Mouse (Mus musculus): ENCODE measurements around the gene 4930402H24Rik. TPM values are rescaled to one million over a fixed set of nuclear protein-coding genes. Genes with fewer than 3 reads are reported as not detected.
A peak's percentile ranks its signal among the peaks of the same experiment; 100 is the strongest.

The 4930402H24Rik gene
- polyA plus RNA-seq, 1 experiment from 2014 or later = 43.1 TPM

DNA sequence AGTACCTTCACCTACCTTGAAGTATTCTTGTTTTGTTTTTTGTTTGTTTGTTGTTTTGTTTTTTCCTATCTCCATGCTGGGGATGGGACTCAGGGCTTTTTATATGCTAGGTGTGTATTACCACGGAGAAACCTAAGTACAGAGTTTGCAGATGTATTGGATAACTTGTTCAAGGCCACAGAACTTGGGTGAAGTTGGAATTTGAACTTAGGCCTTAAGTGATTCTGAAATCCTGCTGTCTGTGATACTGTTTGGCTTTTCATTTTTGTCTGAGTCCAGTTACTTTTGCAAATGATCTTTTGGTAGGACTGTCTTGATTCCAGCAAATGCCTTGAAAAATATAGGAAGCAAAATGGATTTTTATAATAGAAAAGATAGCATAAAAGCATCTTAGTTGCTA, 5.5 kb upstream of the 4930402H24Rik start:
- Histone ChIP-seq H3K36me3 (no peaks in the 10 kb centered on the region), H3K4me2 (replicated peaks) (no peak overlapping the region), H3K27ac (no peak overlapping the region), H3K4me3 (no peak overlapping the region), H3K27me3 (no peaks in the 10 kb centered on the region), H3K4me1 (peaks cover 26% of the 10 kb centered on the region), H3K9ac (no peak overlapping the region), H3K9me3 (no peaks in the 10 kb centered on the region)
- no peak for ATAC-seq (ENCODE audit: low FRiP score, low read depth)
- 81% methylated on average over 1 of the region's 1 CpGs for whole genome bisulfite sequencing

DNA sequence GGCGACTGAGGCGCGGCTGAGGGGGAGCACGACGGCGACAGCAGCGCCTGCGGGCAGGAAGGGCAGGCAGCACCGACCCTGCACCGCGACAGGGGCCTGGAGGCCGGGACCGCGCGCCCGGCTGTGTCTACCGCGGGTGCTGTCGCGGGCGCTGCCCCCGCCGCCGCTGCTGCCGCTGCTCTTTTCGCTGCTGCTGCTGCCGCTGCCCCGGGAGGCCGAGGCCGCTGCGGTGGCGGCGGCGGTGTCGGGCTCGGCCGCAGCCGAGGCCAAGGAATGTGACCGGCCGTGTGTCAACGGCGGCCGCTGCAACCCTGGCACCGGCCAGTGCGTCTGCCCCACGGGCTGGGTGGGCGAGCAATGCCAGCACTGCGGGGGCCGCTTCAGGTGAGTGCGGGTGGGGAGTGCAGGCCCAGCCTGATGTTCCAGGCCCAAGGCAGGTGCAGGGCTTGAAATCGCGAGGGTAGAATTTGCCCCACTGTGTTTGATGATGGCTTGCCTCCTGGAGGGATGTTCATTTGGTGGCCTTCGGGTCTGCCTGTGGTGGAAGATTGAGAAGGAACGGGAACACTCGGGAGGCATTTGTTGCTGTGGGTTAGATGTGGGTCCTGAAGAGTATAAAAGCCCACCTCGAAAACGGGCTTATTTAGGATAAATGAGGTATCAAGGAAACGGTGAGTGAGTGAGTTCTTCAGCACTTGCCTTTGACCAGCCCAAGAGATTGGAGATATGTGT, 544 bp upstream of the 4930402H24Rik start:
- H3K4me2 ChIP-seq (replicated peaks) = peak overlapping the region; percentile 89
- no peak; the same call in 1 of the 2 replicates for ATAC-seq (ENCODE audit: low FRiP score, low read depth)
- 0 out of 2 replicates have a peak, but pooled peaks cover 7% of the 10 kb centered on the region for H3K36me3 ChIP-seq
- peak overlapping the region; percentile 100 for H3K4me3 ChIP-seq
- H3K9me3 ChIP-seq = no peaks in the 10 kb centered on the region
- WGBS = under 1% methylated on average over 57 of the region's 58 CpGs
- H3K27me3 ChIP-seq = no peaks in the 10 kb centered on the region
- H3K9ac ChIP-seq = peak overlapping the region; percentile 96
- peaks cover 20% of the 10 kb centered on the region for H3K4me1 ChIP-seq
- H3K27ac ChIP-seq = peak overlapping the region; percentile 72; the same call in 1 of the 2 replicates

DNA sequence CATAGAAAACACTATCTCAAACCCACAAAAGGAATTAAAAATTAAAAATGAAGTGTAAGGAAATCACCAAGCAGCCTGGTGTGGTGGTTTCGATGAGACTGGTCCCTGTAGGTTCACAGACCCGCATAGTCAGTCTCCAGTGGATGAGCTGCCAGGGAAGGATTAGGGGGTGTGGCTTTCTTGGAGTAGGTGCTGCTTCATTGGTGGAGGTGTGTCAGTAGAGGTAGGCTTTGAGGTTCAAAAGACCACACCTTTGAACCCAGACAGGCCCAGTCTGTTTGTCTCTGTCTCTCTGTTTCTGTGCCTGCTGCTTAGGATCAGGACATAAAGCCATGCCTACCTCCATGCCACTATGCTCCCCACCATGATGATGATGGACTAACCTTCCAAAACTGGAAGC, 7.4 kb downstream of the 4930402H24Rik start:
- Histone ChIP-seq H3K4me2 (replicated peaks) (no peak overlapping the region), H3K27me3 (no peaks in the 10 kb centered on the region), H3K36me3 (0 out of 2 replicates have a peak, but pooled peaks cover 7% of the 10 kb centered on the region), H3K9me3 (no peaks in the 10 kb centered on the region), H3K4me1 (no peaks in the 10 kb centered on the region), H3K9ac (no peak overlapping the region), H3K27ac (no peak overlapping the region), H3K4me3 (no peak overlapping the region)
- ATAC-seq (ENCODE audit: low FRiP score, low read depth) = no peak
- WGBS = 81% methylated on average over 2 of the region's 2 CpGs

DNA sequence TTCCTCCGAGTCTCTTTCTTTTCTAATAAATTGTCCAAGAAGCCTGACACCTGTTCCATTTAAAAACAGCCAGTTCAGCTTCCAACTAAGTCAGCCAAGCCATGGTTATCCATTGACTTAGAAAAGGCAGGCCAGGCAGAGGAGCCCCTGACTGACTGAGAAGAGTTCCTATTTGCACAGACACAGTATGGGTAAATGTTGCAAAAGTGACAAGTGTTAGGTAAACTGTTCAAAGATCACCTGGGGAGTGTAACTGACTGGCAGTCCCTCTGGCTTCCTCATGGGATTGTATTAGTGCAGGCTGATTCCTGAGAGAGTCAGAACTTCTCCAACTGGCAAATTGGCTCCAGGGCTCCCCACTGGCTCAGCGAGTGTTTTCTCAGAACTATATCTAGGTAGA, 8.3 kb downstream of the 4930402H24Rik start:
- no peaks in the 10 kb centered on the region for H3K4me1 ChIP-seq
- H3K36me3 ChIP-seq = no peaks in the 10 kb centered on the region; the same call in 1 of the 2 replicates
- no peak overlapping the region for H3K9ac ChIP-seq
- no peak for ATAC-seq (ENCODE audit: low FRiP score, low read depth)
- H3K4me2 ChIP-seq (replicated peaks) = no peak overlapping the region
- no peak overlapping the region for H3K4me3 ChIP-seq
- no peak overlapping the region for H3K27ac ChIP-seq
- WGBS = 73% methylated on average over 2 of the region's 2 CpGs
- no peaks in the 10 kb centered on the region for H3K9me3 ChIP-seq
- H3K27me3 ChIP-seq = no peaks in the 10 kb centered on the region

DNA sequence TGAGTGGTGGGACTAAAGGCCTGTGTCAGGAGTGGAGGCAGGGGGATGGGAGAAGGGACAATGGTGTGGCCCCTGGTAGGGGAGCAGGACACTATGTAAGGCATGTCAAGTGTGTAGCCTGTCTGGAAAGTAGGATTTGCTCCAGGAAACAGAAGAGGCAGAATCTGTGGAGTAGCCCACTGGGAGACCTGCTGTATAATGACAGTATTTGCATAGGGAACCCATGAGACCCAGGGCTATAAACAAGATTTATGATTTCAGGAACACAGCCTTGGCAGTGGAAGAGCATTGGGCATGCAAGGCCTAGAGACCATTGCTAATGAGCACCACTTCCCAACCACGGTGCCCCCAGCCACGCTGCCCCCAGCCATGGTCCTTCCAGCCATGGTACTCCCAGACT, 9.3 kb downstream of the 4930402H24Rik start:
- ATAC-seq (ENCODE audit: low FRiP score, low read depth) = no peak
- Histone ChIP-seq H3K9ac (no peak overlapping the region), H3K36me3 (peaks cover 3% of the 10 kb centered on the region), H3K4me2 (replicated peaks) (no peak overlapping the region), H3K27me3 (no peaks in the 10 kb centered on the region), H3K27ac (no peak overlapping the region), H3K9me3 (no peaks in the 10 kb centered on the region), H3K4me1 (no peaks in the 10 kb centered on the region), H3K4me3 (no peak overlapping the region)
- 74% methylated on average over 2 of the region's 2 CpGs for WGBS

DNA sequence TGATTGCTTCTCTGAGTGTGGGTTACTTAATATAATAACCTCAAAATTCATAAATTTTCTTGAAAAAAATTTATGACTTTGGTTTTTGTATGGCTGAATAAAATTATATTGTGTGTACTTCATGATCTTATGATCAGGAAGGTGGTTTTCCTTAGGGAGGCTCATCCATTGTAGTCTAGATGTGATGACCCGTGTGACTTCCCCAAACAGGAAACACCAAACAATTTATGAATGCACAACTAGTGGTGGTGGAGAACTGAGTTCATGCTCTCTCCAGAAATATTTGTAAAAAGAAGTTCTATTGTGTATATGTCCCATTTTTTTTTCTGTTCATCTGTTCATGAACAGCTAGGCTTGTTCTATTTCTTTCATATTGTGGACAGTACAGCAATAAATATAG, 18.8 kb downstream of the 4930402H24Rik start:
- WGBS = 85% methylated on average over 1 of the region's 1 CpGs
- Histone ChIP-seq H3K4me1 (no peaks in the 10 kb centered on the region), H3K9ac (no peak overlapping the region), H3K36me3 (peaks cover 15% of the 10 kb centered on the region), H3K9me3 (no peaks in the 10 kb centered on the region), H3K4me3 (no peak overlapping the region), H3K27me3 (no peaks in the 10 kb centered on the region), H3K4me2 (replicated peaks) (no peak overlapping the region), H3K27ac (no peak overlapping the region)
- no peak for ATAC-seq (ENCODE audit: low FRiP score, low read depth)

DNA sequence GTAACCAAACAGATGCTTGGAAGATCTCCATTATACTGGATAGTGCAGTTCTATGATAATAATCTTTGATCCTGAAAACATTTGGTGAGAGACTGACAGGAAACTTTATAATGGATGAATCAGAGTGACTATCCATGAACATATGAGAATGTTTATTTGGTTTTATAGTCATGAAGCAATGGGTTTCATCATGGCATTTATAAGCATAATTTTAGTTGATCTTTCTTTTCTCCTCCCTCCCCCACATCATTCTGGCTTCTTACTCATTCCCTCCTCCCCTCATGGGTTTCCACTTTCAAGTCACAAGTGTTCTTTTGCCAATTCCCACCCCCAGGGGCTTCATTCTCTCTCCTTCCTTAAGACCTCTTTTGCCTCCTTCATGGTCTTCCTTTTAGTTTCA, 19.2 kb downstream of the 4930402H24Rik start:
- Histone ChIP-seq H3K27ac (no peak overlapping the region), H3K27me3 (no peaks in the 10 kb centered on the region), H3K4me2 (replicated peaks) (no peak overlapping the region), H3K9ac (no peak overlapping the region), H3K9me3 (no peaks in the 10 kb centered on the region), H3K4me1 (no peaks in the 10 kb centered on the region), H3K36me3 (peaks cover 12% of the 10 kb centered on the region), H3K4me3 (no peak overlapping the region)
- no peak for ATAC-seq (ENCODE audit: low FRiP score, low read depth)

DNA sequence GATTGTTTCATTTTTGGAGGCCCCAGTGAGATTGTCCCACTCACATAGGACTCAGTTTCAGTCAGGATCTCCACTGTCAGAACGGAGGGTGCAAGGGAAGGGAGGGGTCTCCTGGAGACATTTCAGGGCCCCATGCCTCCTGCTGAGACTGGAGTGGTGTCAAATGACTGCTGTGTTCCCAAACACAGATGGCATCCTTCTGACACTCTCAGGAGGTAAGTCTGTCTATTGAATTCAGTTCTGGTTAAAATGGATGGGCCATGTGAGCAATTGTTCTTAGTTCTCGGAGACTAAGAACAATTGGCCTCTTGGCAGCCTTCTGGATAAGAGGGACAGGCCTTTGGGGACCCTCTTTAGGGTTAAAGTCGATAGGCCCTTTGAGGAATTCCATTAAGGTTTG, 28.8 kb downstream of the 4930402H24Rik start:
- Histone ChIP-seq H3K9ac (no peak overlapping the region), H3K4me1 (no peaks in the 10 kb centered on the region), H3K27ac (no peak overlapping the region), H3K36me3 (peaks cover 17% of the 10 kb centered on the region), H3K4me3 (no peak overlapping the region), H3K4me2 (replicated peaks) (no peak overlapping the region), H3K27me3 (no peaks in the 10 kb centered on the region), H3K9me3 (no peaks in the 10 kb centered on the region)
- ATAC-seq (ENCODE audit: low FRiP score, low read depth) = no peak
- 65% methylated on average over 3 of the region's 3 CpGs for WGBS

DNA sequence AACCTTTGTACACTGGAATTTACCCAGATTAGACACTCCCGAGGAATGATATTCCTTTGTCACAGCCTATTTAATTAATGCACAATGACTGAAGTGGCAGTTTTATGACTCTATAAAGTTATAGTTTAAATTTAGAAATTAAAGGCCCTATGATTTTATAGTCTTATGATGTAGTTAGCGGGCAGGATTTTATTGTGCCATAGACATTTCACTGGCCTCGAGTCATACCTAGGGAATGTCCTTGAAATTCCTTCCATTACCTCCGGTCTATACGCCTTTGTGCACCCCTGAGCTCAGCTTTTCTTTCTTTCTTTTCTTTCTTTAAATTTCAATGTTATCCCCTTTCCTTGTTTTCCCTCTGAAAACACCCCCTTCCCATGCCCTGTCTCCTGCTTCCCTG, 35.3 kb downstream of the 4930402H24Rik start:
- Histone ChIP-seq H3K27me3 (no peaks in the 10 kb centered on the region), H3K4me2 (replicated peaks) (no peak overlapping the region), H3K9me3 (no peaks in the 10 kb centered on the region; the same call in 1 of the 2 replicates), H3K27ac (no peak overlapping the region), H3K9ac (no peak overlapping the region), H3K4me1 (no peaks in the 10 kb centered on the region), H3K36me3 (peaks cover 5% of the 10 kb centered on the region; the same call in 1 of the 2 replicates), H3K4me3 (no peak overlapping the region)
- ATAC-seq (ENCODE audit: low FRiP score, low read depth) = no peak
- 63% methylated on average over 5 of the region's 5 CpGs for WGBS

DNA sequence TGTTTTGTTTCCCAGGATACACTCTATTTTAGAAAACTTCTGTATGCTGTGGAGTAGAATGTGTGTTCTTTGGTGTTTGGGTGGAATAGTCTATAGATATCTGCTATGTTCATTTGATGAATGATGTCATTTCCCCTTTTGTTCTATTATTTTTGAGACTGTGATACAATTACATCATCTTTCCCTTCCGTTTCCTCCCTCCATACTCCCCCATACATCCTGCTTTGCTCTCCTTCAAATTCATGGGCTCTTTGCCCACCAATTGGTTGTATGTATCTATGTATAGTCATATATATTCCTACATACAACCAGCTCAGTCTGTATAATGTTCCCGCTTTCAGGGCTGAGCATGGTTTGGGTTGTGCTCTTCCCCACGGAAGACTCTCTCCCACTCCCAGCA, 44.1 kb downstream of the 4930402H24Rik start:
- WGBS = 84% methylated on average over 3 of the region's 3 CpGs
- Histone ChIP-seq H3K4me2 (replicated peaks) (no peak overlapping the region), H3K27me3 (no peaks in the 10 kb centered on the region), H3K27ac (no peak overlapping the region), H3K36me3 (no peaks in the 10 kb centered on the region), H3K9ac (no peak overlapping the region), H3K4me1 (no peaks in the 10 kb centered on the region), H3K9me3 (no peaks in the 10 kb centered on the region), H3K4me3 (no peak overlapping the region)
- ATAC-seq (ENCODE audit: low FRiP score, low read depth) = no peak

DNA sequence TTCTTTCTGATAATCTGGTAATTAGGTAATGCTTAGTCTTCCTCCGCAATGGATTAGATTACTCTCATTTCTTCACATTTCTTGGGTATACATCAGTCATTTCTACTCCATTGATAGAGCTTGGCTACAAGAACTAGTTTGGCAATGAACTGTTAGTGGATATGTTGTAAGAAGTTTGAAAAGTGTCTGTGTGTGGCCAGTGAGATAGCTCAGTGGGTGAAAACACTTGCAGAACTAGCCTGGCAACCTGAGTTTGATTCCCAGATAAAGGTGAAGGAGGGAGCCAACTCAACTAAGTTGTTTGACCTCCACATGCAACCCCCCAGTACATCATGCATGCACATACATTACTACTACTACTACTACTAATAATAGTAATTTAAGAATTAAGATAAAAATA, 53.2 kb downstream of the 4930402H24Rik start:
- no peaks in the 10 kb centered on the region for H3K9me3 ChIP-seq
- H3K4me1 ChIP-seq = 0 out of 2 replicates have a peak, but pooled peaks cover 8% of the 10 kb centered on the region
- H3K36me3 ChIP-seq = no peaks in the 10 kb centered on the region
- H3K27me3 ChIP-seq = no peaks in the 10 kb centered on the region
- H3K27ac ChIP-seq = no peak overlapping the region
- H3K9ac ChIP-seq = no peak overlapping the region
- no peak overlapping the region for H3K4me2 ChIP-seq (replicated peaks)
- 94% methylated on average over 1 of the region's 1 CpGs for WGBS
- no peak overlapping the region for H3K4me3 ChIP-seq
- ATAC-seq (ENCODE audit: low FRiP score, low read depth) = no peak

DNA sequence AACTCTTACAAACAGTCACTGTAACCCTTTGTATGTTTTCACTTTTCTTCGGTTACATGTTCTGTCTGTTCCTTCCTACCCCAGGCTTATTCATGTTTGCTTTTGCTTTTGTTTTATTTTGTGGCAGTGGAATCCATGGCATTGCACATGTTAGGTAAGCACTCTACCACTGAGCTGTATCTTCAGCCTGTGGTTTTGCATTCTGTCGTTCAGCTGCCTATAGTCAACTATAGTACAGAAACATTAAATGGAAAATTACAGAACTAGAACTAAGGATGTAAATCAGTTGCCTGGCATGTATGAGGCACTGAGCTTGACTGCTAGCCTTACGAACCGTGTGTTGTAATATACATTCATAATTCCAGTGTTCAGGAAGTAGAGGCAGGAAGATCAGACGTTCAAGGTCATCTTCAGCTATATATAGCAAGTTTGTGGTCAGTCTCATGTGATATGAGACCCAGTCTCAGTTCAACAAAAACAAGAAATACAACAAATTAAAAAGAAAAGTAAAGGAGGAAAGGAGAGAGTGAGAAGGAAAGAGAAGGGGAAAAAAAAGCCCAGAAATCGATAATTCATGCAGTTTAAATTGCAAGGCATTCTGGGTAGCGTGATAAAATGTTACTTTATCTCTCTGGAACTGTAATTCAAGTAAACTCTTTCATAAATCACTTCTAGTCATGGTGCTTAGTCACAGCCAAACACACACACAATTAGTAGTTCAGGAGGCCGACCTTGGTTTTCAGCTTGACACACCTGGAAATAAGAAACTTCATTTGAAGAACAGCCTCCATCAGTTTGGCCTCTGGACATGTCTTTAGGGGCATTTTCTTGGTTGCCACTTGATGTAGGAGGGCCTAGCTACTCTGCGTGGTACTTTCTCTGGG, 54.6 kb downstream of the 4930402H24Rik start:
- Histone ChIP-seq H3K27ac (no peak overlapping the region), H3K4me3 (no peak overlapping the region), H3K4me2 (replicated peaks) (no peak overlapping the region), H3K27me3 (no peaks in the 10 kb centered on the region), H3K9me3 (no peaks in the 10 kb centered on the region), H3K4me1 (0 out of 2 replicates have a peak, but pooled peaks cover 8% of the 10 kb centered on the region), H3K9ac (no peak overlapping the region), H3K36me3 (no peaks in the 10 kb centered on the region)
- WGBS = 74% methylated on average over 9 of the region's 9 CpGs
- ATAC-seq (ENCODE audit: low FRiP score, low read depth) = no peak
